Mouse (Mus musculus) myocyte (in vitro differentiated cells): Measurements from ENCODE around the gene Pth1r. TPM values are rescaled to one million over a fixed set of nuclear protein-coding genes. Genes with fewer than 3 reads are reported as not detected.

ENCODE experiments used
- H3K27me3 ChIP-seq: one replicate; pipeline ENCODE4 v1.6.1; 2011; ENCODE audit not compliant: control insufficient read depth, insufficient read depth, insufficient read length
- H3K36me3 ChIP-seq: one replicate; pipeline ENCODE4 v1.6.1; 2011; ENCODE audit not compliant: control insufficient read depth, insufficient read depth
- H3K4me2 ChIP-seq: one replicate; pipeline ENCODE4 v1.6.1; 2011; ENCODE audit warnings: low read depth, control low read depth
- H3K4me3 ChIP-seq: one replicate; pipeline ENCODE4 v1.5.1; 2011; ENCODE audit warnings: mild to moderate bottlenecking, control low read depth, moderate library complexity
- H3K79me2 ChIP-seq: one replicate; pipeline ENCODE4 v1.6.1; 2011; ENCODE audit not compliant: control insufficient read depth, insufficient read depth
- H3ac ChIP-seq: one replicate; pipeline ENCODE4 v1.6.1; 2011; ENCODE audit not compliant: control insufficient read depth, insufficient read length
- CEBPB ChIP-seq: IDR thresholded peaks from 2 replicates; pipeline ENCODE4 v1.6.1; 2011; ENCODE audit warnings: mild to moderate bottlenecking, moderate library complexity; ENCODE audit not compliant: poor library complexity, insufficient read depth, severe bottlenecking
- E2F4 ChIP-seq: IDR thresholded peaks from one replicate; pipeline ENCODE4 v1.6.1; 2011; ENCODE audit warnings: mild to moderate bottlenecking, control low read depth, moderate library complexity; ENCODE audit not compliant: insufficient read depth
- MAX ChIP-seq: IDR thresholded peaks from one replicate; pipeline ENCODE4 v1.6.1; 2011; ENCODE audit warnings: low read depth, mild to moderate bottlenecking, control low read depth
- MYOD1 ChIP-seq, 3 experiments: IDR thresholded peaks; one replicate each; pipeline ENCODE4 v1.6.1; 2011; ENCODE audit warnings: control low read depth in 2 of 3, low read depth in 2 of 3, mild to moderate bottlenecking in 2 of 3, moderate library complexity in 1 of 3; ENCODE audit not compliant: insufficient read length in 2 of 3, control insufficient read depth in 1 of 3
- MYOG ChIP-seq, 3 experiments: IDR thresholded peaks; one replicate each; pipeline ENCODE4 v1.6.1; 2011; ENCODE audit warnings: control low read depth in 2 of 3, low read depth in 2 of 3, mild to moderate bottlenecking in 2 of 3; ENCODE audit not compliant: insufficient read length in 2 of 3, control insufficient read depth in 1 of 3, insufficient read depth in 1 of 3
- POLR2A ChIP-seq: IDR thresholded peaks from one replicate; pipeline ENCODE4 v1.6.1; 2011; ENCODE audit warnings: low read depth, mild to moderate bottlenecking, control low read depth, moderate library complexity; ENCODE audit not compliant: insufficient read length
- POLR2AphosphoS2 ChIP-seq: IDR thresholded peaks from one replicate; pipeline ENCODE4 v1.6.1; 2011; ENCODE audit warnings: low read depth, control low read depth; ENCODE audit not compliant: insufficient read length
- REST ChIP-seq: IDR thresholded peaks from one replicate; pipeline ENCODE4 v1.6.1; 2011; ENCODE audit warnings: mild to moderate bottlenecking, control low read depth, moderate library complexity; ENCODE audit not compliant: insufficient read depth, insufficient read length
- SRF ChIP-seq: IDR thresholded peaks from one replicate; pipeline ENCODE4 v1.6.1; 2011; ENCODE audit warnings: low read depth; ENCODE audit not compliant: control insufficient read depth, insufficient read length
- TCF12 ChIP-seq: IDR thresholded peaks from one replicate; pipeline ENCODE4 v1.6.1; 2011; ENCODE audit warnings: mild to moderate bottlenecking, control low read depth; ENCODE audit not compliant: poor library complexity, insufficient read depth, severe bottlenecking
- TCF3 ChIP-seq: IDR thresholded peaks from one replicate; pipeline ENCODE4 v1.6.1; 2011; ENCODE audit warnings: low read depth, control low read depth; ENCODE audit not compliant: insufficient read length
- USF1 ChIP-seq: IDR thresholded peaks from one replicate; pipeline ENCODE4 v1.6.1; 2011; ENCODE audit warnings: low read depth, mild to moderate bottlenecking, control low read depth, moderate library complexity
- polyA plus RNA-seq: library from polyadenylated mRNA; unstranded; fragments of >200 nt; fragmentation: generic; extraction: Trizol; gene quantifications from one replicate; pipeline ENCODE4 v1.2.1, GENCODE M21; 2012; ENCODE audit warnings: missing spikeins

Pth1r gene
- polyA plus RNA-seq, 1 experiment = 0.20 TPM

GRCm38 (mm10) chr9:110739961-110740360 lies 7.0 kb downstream of the Pth1r start:
- no peak overlapping the region for H3K4me2 ChIP-seq
- no peak overlapping the region for H3K4me3 ChIP-seq
- peaks cover 74% of the 10 kb centered on the region for H3K27me3 ChIP-seq
- TF ChIP-seq TCF3 (no peak), REST (no peak), TCF12 (no peak), MAX (no peak), POLR2AphosphoS2 (no peak), MYOD1 (IDR thresholded peaks at IDR 0.05; ENCODE audit: control insufficient read depth in 1 of 3, insufficient read length in 2 of 3, low read depth in 2 of 3) (no peak), SRF (no peak), CEBPB (no peak), POLR2A (no peak), USF1 (no peak), E2F4 (no peak), MYOG (IDR thresholded peaks at IDR 0.05; ENCODE audit: control insufficient read depth in 1 of 3, insufficient read depth in 1 of 3, insufficient read length in 2 of 3, low read depth in 2 of 3) (no peak)
- H3ac ChIP-seq = no peak overlapping the region
- H3K36me3 ChIP-seq = no peaks in the 10 kb centered on the region
- H3K79me2 ChIP-seq = no peaks in the 10 kb centered on the region

DNA sequence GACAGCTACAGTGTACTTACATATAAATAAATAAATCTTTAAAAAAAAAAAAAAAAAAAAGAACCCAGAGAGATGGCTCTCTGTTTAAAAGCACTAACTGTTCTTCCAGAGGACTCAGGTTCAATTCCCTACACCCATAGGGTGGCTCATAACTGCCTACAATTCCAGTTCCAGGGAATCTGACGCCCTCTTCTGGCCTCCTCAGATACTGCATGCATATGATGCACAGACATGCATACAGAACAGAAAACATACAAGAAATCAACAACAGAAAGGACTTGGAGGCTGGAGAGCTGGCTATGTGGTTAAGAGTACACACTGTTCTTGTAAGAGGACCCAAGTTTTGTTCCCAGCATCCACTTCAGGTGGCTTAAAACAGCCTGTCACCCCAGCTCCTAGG lies 8.9 kb downstream of the Pth1r start:
- TF ChIP-seq TCF12 (no peak), SRF (no peak), MYOD1 (IDR thresholded peaks at IDR 0.05; ENCODE audit: control insufficient read depth in 1 of 3, insufficient read length in 2 of 3, low read depth in 2 of 3) (no peak), E2F4 (no peak), POLR2A (no peak), REST (no peak), MYOG (IDR thresholded peaks at IDR 0.05; ENCODE audit: control insufficient read depth in 1 of 3, insufficient read depth in 1 of 3, insufficient read length in 2 of 3, low read depth in 2 of 3) (no peak), CEBPB (no peak), TCF3 (no peak), MAX (no peak), POLR2AphosphoS2 (no peak), USF1 (no peak)
- Histone ChIP-seq H3K4me2 (no peak overlapping the region), H3K79me2 (no peaks in the 10 kb centered on the region), H3K27me3 (peaks cover 56% of the 10 kb centered on the region), H3K36me3 (no peaks in the 10 kb centered on the region), H3K4me3 (no peak overlapping the region), H3ac (no peak overlapping the region)

GRCm38 (mm10) chr9:110736362-110736761 lies 10.6 kb downstream of the Pth1r start:
- Histone ChIP-seq H3K36me3 (no peaks in the 10 kb centered on the region), H3K27me3 (peaks cover 40% of the 10 kb centered on the region), H3K79me2 (no peaks in the 10 kb centered on the region), H3K4me3 (no peak overlapping the region), H3ac (no peak overlapping the region), H3K4me2 (no peak overlapping the region)
- TF ChIP-seq E2F4 (no peak), MYOG (IDR thresholded peaks at IDR 0.05; ENCODE audit: control insufficient read depth in 1 of 3, insufficient read depth in 1 of 3, insufficient read length in 2 of 3, low read depth in 2 of 3) (no peak), TCF3 (no peak), MAX (no peak), USF1 (no peak), REST (no peak), TCF12 (no peak), SRF (no peak), POLR2AphosphoS2 (no peak), MYOD1 (IDR thresholded peaks at IDR 0.05; ENCODE audit: control insufficient read depth in 1 of 3, insufficient read length in 2 of 3, low read depth in 2 of 3) (no peak), CEBPB (no peak), POLR2A (no peak)

DNA sequence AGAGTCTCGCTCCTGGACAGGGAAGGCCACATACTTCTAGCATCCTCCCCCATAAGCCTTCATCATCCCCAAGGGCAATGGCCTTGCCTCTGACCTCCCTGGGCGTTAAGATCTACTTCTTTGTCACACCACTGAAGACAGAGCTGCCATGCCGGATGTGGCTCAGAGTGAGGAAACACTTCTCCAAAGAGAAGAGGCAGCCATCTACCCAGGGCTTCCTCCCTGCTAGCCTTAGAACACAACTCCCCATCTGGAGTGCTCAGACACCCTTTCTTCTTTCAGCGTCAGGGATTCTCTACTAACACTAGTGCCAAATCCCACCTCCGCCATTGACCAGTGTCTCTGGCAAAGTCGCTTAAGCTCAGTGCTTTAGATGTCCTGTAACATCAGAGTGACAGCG lies 12.8 kb downstream of the Pth1r start:
- TF ChIP-seq POLR2A = no peak
- TF ChIP-seq MYOG (IDR thresholded peaks at IDR 0.05; ENCODE audit: control insufficient read depth in 1 of 3, insufficient read depth in 1 of 3, insufficient read length in 2 of 3, low read depth in 2 of 3) = no peak
- no peak for TF ChIP-seq TCF3
- no peak for TF ChIP-seq USF1
- no peak for TF ChIP-seq POLR2AphosphoS2
- TF ChIP-seq SRF = no peak
- TF ChIP-seq E2F4 = no peak
- H3K27me3 ChIP-seq = peaks cover 19% of the 10 kb centered on the region
- no peak overlapping the region for H3K4me2 ChIP-seq
- no peak overlapping the region for H3ac ChIP-seq
- no peaks in the 10 kb centered on the region for H3K79me2 ChIP-seq
- no peak overlapping the region for H3K4me3 ChIP-seq
- H3K36me3 ChIP-seq = no peaks in the 10 kb centered on the region

- H3ac ChIP-seq = no peak overlapping the region
- TF ChIP-seq CEBPB (no peak), SRF (no peak), MAX (no peak), USF1 (no peak), POLR2AphosphoS2 (no peak), E2F4 (no peak), TCF12 (no peak), TCF3 (no peak), POLR2A (no peak), REST (no peak), MYOD1 (IDR thresholded peaks at IDR 0.05; ENCODE audit: control insufficient read depth in 1 of 3, insufficient read length in 2 of 3, low read depth in 2 of 3) (no peak)
- no peaks in the 10 kb centered on the region for H3K79me2 ChIP-seq
- peak overlapping the region; percentile 99 for H3K4me2 ChIP-seq
- H3K36me3 ChIP-seq = no peaks in the 10 kb centered on the region
- H3K4me3 ChIP-seq = peak overlapping the region; percentile 20
- H3K27me3 ChIP-seq = peaks cover 19% of the 10 kb centered on the region
Observed at GRCm38 (mm10) chr9:110733102-110733501, 13.8 kb downstream of the Pth1r start.
